Mouse (Mus musculus) left cerebral cortex, postnatal 4 days (tissue): ENCODE measurements around the gene Tmem151a. TPM values are rescaled to one million over a fixed set of nuclear protein-coding genes. Genes with fewer than 3 reads are reported as not detected.
"Not testable (repeated sequence)": the region's sequence is repeated elsewhere in the genome, so short reads cannot be mapped to it uniquely, and the experiment has no call there.

Experiments used
- DNase-seq: peaks from one replicate; pipeline ENCODE4 v3.0.0-alpha.2; 2022
- intact Hi-C: fragments of 180-260 bp; cut with DNase I; formaldehyde crosslinking; loops from one replicate; pipeline ENCODE4 v1.15.1; 2025
- total RNA-seq, 2 experiments: library from RNA; stranded (reverse); gene quantifications; 2 replicates each; pipeline ENCODE4 v1.2.3; 2021

The Tmem151a gene
- total RNA-seq, 2 experiments from 2014 or later = 47.7 to 55.3 TPM

- intact Hi-C loops = loop anchor here (5.0 kb wide), 1 partner anchor 42 kb away; no protein-coding TSS in a partner anchor
- no peak for DNase-seq
Measured at GRCm38 (mm10) chr19:5094746-5095417, 9.6 kb upstream of the Tmem151a start.

DNA sequence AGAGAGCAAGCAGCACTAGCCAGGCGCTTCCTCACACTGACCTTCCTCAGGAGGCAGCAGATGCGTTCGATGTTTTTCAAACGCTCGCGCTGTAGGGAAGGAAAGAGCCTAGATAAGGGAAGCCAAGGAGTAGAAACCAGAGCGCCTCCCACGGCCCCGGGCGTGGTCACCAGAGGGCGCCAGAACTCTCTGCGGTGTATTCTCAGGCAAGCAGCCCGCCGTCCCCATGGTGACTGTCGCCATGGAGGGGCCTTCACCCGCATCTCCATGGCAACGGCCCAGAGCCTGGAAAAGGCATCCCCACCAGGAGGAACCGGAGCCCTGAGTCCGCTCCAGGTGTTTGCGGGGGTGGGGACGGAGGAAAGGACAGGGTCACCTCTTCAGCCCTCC, 8.9 kb upstream of the Tmem151a start:
- intact Hi-C loops = no loop called here

DNA sequence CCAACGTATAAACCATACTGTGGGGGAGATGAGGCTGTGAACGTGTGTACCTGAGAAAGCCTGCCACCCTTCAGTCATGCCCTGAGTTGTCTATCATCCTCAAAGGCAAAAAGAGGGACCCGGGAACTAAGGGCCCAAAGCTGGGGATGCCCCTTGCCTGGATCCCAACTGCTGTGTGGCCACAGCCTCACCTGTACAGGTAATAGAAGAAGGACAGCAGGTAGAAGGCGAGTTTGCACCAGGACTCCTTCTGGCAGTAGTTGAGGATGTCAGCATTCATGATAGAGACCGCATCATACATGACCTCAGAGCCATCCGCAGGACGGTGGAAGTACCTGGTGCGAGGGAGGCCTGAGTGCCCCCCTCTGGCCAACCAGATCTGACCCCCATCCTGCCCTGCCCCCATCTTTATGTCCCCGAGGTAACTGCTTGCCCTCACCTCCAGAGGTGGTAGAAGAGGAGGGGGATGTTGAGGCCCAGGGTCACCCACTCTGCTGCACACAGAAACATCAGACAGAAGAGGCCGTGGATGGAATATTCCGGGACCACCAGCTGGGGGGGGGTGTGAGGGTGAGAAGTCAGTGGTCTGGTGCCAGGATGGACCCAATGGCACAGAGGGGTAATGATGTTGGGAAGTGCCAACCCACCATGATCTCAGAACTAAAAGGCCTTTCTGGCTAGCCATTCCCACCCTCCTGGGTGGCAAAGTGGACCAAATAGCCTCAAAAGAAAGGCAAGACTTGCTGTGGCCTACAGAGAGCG, 8.3 kb upstream of the Tmem151a start:
- DNase-seq = no peak
- intact Hi-C loops = no loop called here

More for the DNA sequence above, 8.9 kb upstream of the Tmem151a start:
- peak; percentile 99 for DNase-seq

GRCm38 (mm10) chr19:5092083-5092482, 6.8 kb upstream of the Tmem151a start:
- intact Hi-C loops = no loop called here
- no peak for DNase-seq

DNA sequence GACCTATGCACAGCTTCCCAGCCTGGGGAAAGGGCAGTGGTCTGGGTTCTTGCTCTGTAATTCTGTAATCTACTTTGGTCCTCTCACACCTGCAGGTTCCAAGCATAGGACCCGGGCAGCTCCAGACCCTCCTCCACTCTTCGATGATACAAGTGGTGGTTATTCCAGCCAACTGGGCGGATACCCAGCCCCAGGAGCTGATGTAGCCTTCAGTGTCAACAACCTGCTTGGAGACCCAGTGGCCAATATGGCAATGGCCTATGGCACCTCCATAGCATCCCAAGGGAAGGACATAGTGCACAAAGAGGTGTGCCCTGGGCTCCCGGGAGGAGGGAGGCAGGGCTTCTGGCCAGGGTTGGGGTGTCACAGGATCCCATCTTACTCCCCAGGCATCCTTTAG, 4.0 kb upstream of the Tmem151a start:
- DNase-seq = no peak
- intact Hi-C loops = no loop called here

GRCm38 (mm10) chr19:5087884-5088728, 2.8 kb upstream of the Tmem151a start, which contains the start of gene Yif1a:
TSS of gene Yif1a (plus strand) at chr19:5088538.
- intact Hi-C loops = no loop called here
- peak; percentile 94 for DNase-seq

DNA sequence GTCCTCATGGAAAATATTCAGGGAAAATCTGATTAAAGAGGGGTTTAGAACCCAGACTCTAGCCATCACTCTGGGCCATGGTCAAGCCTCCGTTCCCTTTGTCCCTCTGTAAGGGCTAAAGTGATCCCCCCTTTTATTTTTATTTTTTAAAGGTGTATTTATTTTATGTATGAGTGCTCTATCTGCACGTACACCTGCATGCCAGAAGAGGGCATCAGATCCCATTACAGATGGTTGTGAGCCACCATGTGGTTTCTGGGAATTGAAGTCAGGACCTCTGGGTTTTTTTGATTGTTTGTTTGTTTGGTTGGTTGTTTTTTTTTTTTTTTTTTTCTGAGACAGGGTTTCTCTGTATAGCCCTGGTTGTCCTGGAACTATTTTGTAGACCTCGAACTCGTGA, 1.2 kb upstream of the Tmem151a start:
- intact Hi-C loops, DNase-seq: not testable (repeated sequence)

GRCm38 (mm10) chr19:5084834-5085144, 542 bp downstream of the Tmem151a start:
- intact Hi-C loops = no loop called here
- no peak for DNase-seq

DNA sequence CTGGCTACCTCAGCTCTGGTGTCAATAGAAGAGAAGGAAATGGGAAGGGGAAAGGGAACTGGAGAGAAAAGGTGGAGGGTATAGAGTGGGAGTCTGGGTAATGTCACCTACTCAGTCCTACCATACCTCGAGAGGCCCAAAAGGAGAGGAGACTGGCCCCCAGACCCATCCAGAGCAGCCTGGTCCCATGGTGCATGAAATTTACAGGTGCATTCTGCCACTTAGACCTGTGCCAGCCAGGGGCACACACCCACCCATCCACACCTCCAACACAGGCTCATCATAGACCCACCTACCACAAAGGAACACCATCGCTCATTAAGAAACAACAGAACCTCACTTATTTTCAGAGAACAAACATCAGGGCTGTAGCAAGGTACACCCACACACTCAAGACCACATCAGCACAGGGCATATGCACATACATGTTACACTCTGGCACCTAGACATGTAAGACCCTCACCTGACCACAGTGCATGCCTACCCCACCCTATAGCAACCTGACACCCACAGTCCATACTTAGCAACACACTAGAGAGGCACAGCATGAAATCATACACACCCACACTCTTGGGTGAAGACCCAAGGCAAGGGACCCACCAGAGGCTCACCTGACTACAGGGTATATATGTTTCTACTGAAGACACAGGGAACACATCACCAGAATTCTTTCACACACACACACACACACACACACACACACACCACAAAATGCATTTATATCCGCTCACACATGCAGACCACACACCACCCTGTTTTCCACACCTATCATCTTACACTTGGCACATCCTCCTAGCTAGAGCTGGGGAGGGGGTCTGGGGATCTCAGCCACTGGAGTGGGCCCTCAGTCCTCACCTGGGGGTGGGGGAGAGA, 1.1 kb downstream of the Tmem151a start:
- intact Hi-C loops = no loop called here
- no peak for DNase-seq

- intact Hi-C loops = no loop called here
- DNase-seq = no peak
Measured at GRCm38 (mm10) chr19:5082596-5082995, 2.7 kb downstream of the Tmem151a start.

DNA sequence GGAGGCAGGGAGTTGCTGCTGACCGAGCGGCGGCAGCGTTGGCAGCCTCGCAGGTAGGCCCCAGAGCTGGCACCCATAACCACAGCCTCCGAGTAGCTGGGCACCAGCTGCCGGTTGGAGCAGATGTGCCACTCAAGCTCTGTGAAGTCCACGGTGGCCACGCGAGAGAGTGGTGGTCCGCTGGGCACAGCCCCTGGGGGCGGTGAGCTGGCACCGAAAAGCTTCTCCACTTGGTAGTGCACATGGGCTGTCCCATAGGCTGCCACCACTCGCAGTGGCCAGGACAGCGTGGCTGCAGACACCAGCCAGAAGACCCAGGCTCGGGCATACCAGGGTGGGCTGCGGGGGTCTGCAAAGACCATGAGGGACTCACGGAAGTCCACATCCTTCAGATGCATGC, 3.3 kb downstream of the Tmem151a start:
- intact Hi-C loops = no loop called here
- DNase-seq = no peak

- DNase-seq = no peak
- intact Hi-C loops = no loop called here
Measured at GRCm38 (mm10) chr19:5079279-5079678, 6.1 kb downstream of the Tmem151a start.

DNA sequence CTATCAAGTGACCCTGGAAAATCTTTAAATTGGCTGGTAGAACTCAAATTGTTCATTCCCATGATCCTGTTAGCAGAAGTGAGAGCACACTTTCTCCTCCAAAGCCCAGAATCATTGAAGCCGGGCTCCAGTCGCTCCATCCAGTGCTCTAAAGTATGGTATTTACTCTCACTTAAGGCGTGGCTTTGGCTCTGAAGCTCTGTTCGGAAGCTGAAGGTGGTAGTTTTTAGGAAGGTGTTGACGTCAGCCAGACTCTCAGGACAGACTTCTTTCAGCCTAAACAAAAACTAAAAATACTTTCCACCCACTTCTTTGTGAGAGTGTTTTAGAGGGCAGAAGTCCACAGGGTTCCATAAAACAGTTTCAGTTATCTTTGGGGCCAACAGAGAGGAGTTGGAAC, 11.8 kb downstream of the Tmem151a start:
- intact Hi-C loops = no loop called here
- DNase-seq = no peak

GRCm38 (mm10) chr19:5073028-5073427, 12.3 kb downstream of the Tmem151a start:
- peak; percentile 74 for DNase-seq

GRCm38 (mm10) chr19:5072389-5073019, 12.8 kb downstream of the Tmem151a start:
- intact Hi-C loops = no loop called here
- DNase-seq = no peak

More at GRCm38 (mm10) chr19:5073028-5073427, 12.3 kb downstream of the Tmem151a start:
- intact Hi-C loops = no loop called here

GRCm38 (mm10) chr19:5071545-5072369, 13.6 kb downstream of the Tmem151a start:
- intact Hi-C loops = no loop called here
- DNase-seq = peak; percentile 41

DNA sequence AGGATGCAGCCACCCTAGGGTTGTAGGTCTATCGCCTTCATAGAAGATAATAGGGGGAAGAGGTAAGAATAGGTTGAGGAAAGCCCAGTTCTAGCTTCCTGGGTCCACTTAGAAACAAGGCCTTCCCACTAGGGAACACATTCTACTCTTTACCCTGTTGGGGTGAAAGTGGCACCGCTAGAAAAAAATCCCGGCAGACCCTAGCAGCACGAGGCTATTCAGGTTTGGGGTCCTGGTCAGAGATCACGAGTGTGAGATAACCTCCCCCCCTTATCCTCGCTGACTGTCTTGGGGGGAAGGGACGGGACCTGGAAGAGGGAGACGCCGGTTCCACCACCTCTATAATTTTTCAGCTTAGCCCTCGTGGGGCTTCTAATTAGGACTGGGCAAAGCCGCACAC, 14.3 kb downstream of the Tmem151a start:
- intact Hi-C loops = no loop called here
- DNase-seq = no peak

- intact Hi-C loops = no loop called here
- DNase-seq = no peak
Measured at GRCm38 (mm10) chr19:5069978-5070377, 15.4 kb downstream of the Tmem151a start.

DNA sequence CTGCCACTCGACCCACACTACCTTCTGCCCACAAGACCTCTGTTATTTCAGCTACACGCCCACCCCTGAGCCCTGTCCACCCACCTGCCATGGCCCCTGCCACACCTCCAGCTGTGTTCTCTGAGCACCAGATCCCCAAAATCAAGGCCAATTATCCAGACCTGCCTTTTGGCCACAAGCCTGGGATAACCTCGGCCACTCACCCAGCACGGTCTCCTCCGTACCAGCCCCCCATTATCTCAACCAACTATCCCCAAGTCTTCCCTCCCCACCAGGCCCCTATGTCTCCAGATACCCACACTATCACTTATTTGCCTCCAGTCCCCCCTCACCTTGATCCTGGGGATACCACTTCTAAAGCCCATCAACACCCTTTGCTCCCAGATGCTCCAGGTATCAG, 15.8 kb downstream of the Tmem151a start:
- intact Hi-C loops = no loop called here
- DNase-seq = no peak
